Mouse (Mus musculus) megakaryocyte, embryonic 14.5 days (primary cell): ENCODE results near the gene Pla2g2c.

ENCODE experiments used
- FLI1 ChIP-seq: IDR thresholded peaks from 2 replicates; pipeline ENCODE4 v1.6.1; 2012; ENCODE audit warnings: low read length, inconsistent platforms, mixed read lengths
- GATA1 ChIP-seq: IDR thresholded peaks from 3 replicates; pipeline ENCODE4 v1.6.1; 2012; ENCODE audit warnings: mixed read lengths, low read length, inconsistent platforms, borderline replicate concordance

DNA sequence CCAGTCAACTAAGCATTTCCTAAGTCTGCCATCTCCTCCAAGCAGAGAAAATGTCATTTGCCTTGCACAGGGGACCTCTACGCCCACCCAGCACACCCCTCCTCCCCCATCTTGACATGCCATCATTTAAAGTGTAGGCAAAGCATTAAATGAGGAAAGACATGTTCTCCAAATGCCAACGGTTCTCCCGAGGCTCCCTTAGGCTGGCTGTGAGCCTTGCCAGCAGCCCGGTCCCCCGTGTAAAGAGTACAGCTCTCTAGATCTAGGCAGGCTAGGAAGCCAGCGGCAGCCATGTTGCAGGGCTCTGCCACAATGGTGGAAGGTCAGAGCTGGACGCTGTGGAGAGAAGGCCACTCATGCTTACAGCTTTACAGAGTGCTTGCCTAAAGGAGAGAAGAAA, 14.6 kb upstream of the Pla2g2c start:
- TF ChIP-seq GATA1 (no peak), FLI1 (no peak)
